In the genomic region with DNA sequence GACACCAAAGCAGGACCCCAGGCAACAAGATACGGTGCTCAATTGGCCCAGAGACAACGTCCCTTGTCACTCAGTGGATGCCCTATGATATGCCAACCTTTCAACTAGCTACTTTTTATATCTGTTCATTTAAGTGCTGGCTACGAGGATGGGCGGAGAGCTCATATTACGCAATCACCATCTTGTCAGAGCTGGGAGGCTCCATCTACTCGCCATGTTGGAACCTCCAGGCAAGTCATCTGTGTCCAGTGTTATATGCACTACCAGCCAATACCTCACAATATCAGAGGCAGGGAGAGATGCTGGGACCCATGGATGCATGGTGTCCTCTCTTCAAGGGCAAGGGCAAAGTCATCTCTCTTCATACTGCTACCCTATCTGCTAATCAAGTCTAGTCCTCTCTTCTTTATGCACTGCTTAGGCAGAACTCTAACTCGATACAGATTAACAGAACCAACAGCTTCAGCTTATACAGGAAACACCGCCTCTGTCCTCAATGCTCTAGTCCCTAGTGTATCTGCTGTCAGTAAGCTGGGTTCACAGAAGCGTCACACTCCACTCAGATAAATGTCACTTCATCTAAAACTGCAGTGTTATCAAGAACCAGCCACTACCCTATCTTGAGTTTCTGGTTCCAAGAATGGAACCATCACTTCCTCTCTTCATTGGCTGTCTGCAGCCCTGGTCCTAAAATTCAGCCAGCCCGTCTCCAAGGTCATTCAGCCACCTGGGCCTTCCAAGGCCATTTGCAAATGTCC, we compare ENCODE assay signal across 15 mouse cellular contexts. TPM values are rescaled to one million over a fixed set of nuclear protein-coding genes. Genes with fewer than 3 reads are reported as not detected.
A peak's percentile ranks its signal among the peaks of the same experiment; 100 is the strongest.
DNase-seq lines count a peak whose midpoint lies in the region; ATAC-seq and TF ChIP-seq lines count a peak whose summit lies in the region.
"Had no signal": no experiment of that assay in that cellular context is flagged by ENCODE, and none has a peak within 500 bp of the region (broad histone marks: within the 10 kb centered on the region; RNA-seq: fewer than 3 reads in every experiment).

No protein-coding gene starts in this region.

- no peak for TF ChIP-seq POLR2A in myocyte (IDR thresholded peaks at IDR 0.05; ENCODE audit: insufficient read length, low read depth)

- H3K4me3 ChIP-seq in layer of hippocampus, adult 2 months, result no peak overlapping the region
- H3K4me3 ChIP-seq in liver, embryonic 12.5 days, result no peak overlapping the region
- no peak overlapping the region for H3K4me3 ChIP-seq in myocyte
- H3K4me3 ChIP-seq: erythroblast, embryonic 14.5 days; midbrain, embryonic 13.5 days had no signal

- no peak overlapping the region for H3ac ChIP-seq in myocyte (ENCODE audit: control insufficient read depth, insufficient read length)

- WGBS in liver, embryonic 12.5 days (ENCODE audit: insufficient replicate concordance), result 34% methylated on average over 10 of the region's 10 CpGs

- no peaks in the 10 kb centered on the region for H3K9me3 ChIP-seq in liver, embryonic 12.5 days (replicated peaks)
- H3K9me3 ChIP-seq: midbrain, embryonic 13.5 days had no signal

- H3K79me2 ChIP-seq in myocyte (ENCODE audit: control insufficient read depth, insufficient read depth), result peaks cover 89% of the 10 kb centered on the region

- H3K36me3 ChIP-seq in liver, embryonic 12.5 days, result peaks cover 8% of the 10 kb centered on the region; the same call in 1 of the 2 replicates
- H3K36me3 ChIP-seq in myocyte (ENCODE audit: control insufficient read depth, insufficient read depth), result no peaks in the 10 kb centered on the region
- H3K36me3 ChIP-seq: midbrain, embryonic 13.5 days had no signal

- peak overlapping the region; percentile 38 for H3K4me2 ChIP-seq in liver, embryonic 12.5 days
- no peak overlapping the region for H3K4me2 ChIP-seq in myocyte (ENCODE audit: low read depth)
- H3K4me2 ChIP-seq: midbrain, embryonic 13.5 days had no signal

- H3K27me3 ChIP-seq in liver, embryonic 12.5 days (replicated peaks), result no peaks in the 10 kb centered on the region
- H3K27me3 ChIP-seq in myocyte (ENCODE audit: control insufficient read depth, insufficient read depth, insufficient read length), result no peaks in the 10 kb centered on the region
- H3K27me3 ChIP-seq: midbrain, embryonic 13.5 days had no signal

- peak overlapping the region; percentile 81 for H3K27ac ChIP-seq in layer of hippocampus, adult 2 months
- H3K27ac ChIP-seq in liver, embryonic 12.5 days, result peak overlapping the region; percentile 50
- H3K27ac ChIP-seq: midbrain, embryonic 13.5 days; stomach, postnatal 0 days had no signal

- peak; percentile 75 for ATAC-seq in liver, embryonic 12.5 days
- ATAC-seq: midbrain, embryonic 13.5 days had no signal

- H3K4me1 ChIP-seq in liver, embryonic 12.5 days, result peaks cover 84% of the 10 kb centered on the region

- TF ChIP-seq CTCF in layer of hippocampus, adult 2 months (conservative IDR thresholded peaks at IDR 0.05), result no peak

- DNase-seq in layer of hippocampus, adult 2 months (ENCODE audit: low spot score in 2 of 2), result no peak
- DNase-seq in layer of hippocampus, adult 8-10 months (ENCODE audit: low spot score in 2 of 2), result no peak
- peak; percentile 25 for DNase-seq in NIH3T3 (ENCODE audit: low read depth)
- DNase-seq in adrenal gland, adult 8-10 months, result no peak
- no peak for DNase-seq in right cerebral cortex, postnatal 10 days (ENCODE audit: low spot score in 2 of 2)
- DNase-seq: kidney, postnatal 10 days; layer of hippocampus, postnatal 36 days; lung, adult 2 months; right cerebral cortex, postnatal 14 days had no signal

- no peak overlapping the region for H3K9ac ChIP-seq in liver, embryonic 12.5 days
- H3K9ac ChIP-seq: midbrain, embryonic 13.5 days had no signal

TF ChIP-seq in myocyte, 11 proteins besides CTCF, POLR2A, EP300 and RAD21:
- peak; percentile 87 for TF ChIP-seq CEBPB (IDR thresholded peaks at IDR 0.05; ENCODE audit: insufficient read depth, poor library complexity, severe bottlenecking)
- TF ChIP-seq REST (IDR thresholded peaks at IDR 0.05; ENCODE audit: insufficient read depth, insufficient read length), result no peak

RNA-seq across cellular contexts. Expression of a gene that starts 6.0 kb away (rescaled TPM):
- total RNA-seq in layer of hippocampus, adult 2 months (2021), result 10 to 100 TPM; 62.8 to 63.4 TPM
- 10 to 100 TPM; 62.7 to 74.3 (median 68.2) TPM for total RNA-seq in layer of hippocampus, adult 8-10 months (2022)
- polyA plus RNA-seq in liver, embryonic 12.5 days (2016; fragmentation: Nextera tagmentation; extraction: Ambion mirVana), result 29.2 and 30.8 TPM in 2 replicates
- 39.6 TPM for polyA plus RNA-seq in myocyte (2012; fragmentation: generic; extraction: Trizol)
- 10 to 100 TPM; 27.8 to 46.6 (median 33.1) TPM for total RNA-seq in adrenal gland, adult 8-10 months (2022)

RNA-seq across cellular contexts. Expression of a gene that starts 34.3 kb away (rescaled TPM):
- total RNA-seq in layer of hippocampus, adult 2 months (2021), result 1 to 10 TPM; 3.1 to 3.2 TPM
- total RNA-seq in layer of hippocampus, adult 8-10 months (2022), result 1 to 10 TPM; 1.8 to 3.6 (median 2.7) TPM
- polyA plus RNA-seq in liver, embryonic 12.5 days (2016; fragmentation: Nextera tagmentation; extraction: Ambion mirVana), result not detected in 2 replicates
- polyA plus RNA-seq in myocyte (2012; fragmentation: generic; extraction: Trizol), result 0.02 TPM
- under 1 TPM in 3 of 4 experiments, not detected in 1; 0.37 to 0.67 (median 0.45) TPM for total RNA-seq in adrenal gland, adult 8-10 months (2022)
- total RNA-seq: granulocyte monocyte progenitor cell, adult 5-6 weeks had no signal
- polyA plus RNA-seq: erythroblast, embryonic 14.5 days had no signal
